Mouse (Mus musculus): ENCODE data around the gene Fam83g. TPM values are rescaled to one million over a fixed set of nuclear protein-coding genes. Genes with fewer than 3 reads are reported as not detected.
"Not testable (repeated sequence)": the region's sequence is repeated elsewhere in the genome, so short reads cannot be mapped to it uniquely, and the experiment has no call there.

The Fam83g gene
- polyA plus RNA-seq, 1 experiment: not detected

- no peak overlapping the region for H3ac ChIP-seq (ENCODE audit: control insufficient read depth, insufficient read length)
- no peak for TF ChIP-seq CEBPB (IDR thresholded peaks at IDR 0.05; ENCODE audit: insufficient read depth, poor library complexity, severe bottlenecking)
- no peak for TF ChIP-seq POLR2A (IDR thresholded peaks at IDR 0.05; ENCODE audit: insufficient read length, low read depth)
- TF ChIP-seq SRF (IDR thresholded peaks at IDR 0.05; ENCODE audit: control insufficient read depth, insufficient read length, low read depth): no peak
- TF ChIP-seq MYOD1 (IDR thresholded peaks at IDR 0.05; ENCODE audit: control insufficient read depth in 1 of 3, insufficient read length in 2 of 3, low read depth in 2 of 3): no peak
- TF ChIP-seq USF1 (IDR thresholded peaks at IDR 0.05; ENCODE audit: low read depth): no peak
- no peak for TF ChIP-seq MYOG (IDR thresholded peaks at IDR 0.05; ENCODE audit: control insufficient read depth in 1 of 3, insufficient read depth in 1 of 3, insufficient read length in 2 of 3, low read depth in 2 of 3)
- no peak for TF ChIP-seq MAX (IDR thresholded peaks at IDR 0.05; ENCODE audit: low read depth)
- no peak for TF ChIP-seq TCF3 (IDR thresholded peaks at IDR 0.05; ENCODE audit: insufficient read length, low read depth)
- TF ChIP-seq REST (IDR thresholded peaks at IDR 0.05; ENCODE audit: insufficient read depth, insufficient read length): no peak
- no peak for TF ChIP-seq E2F4 (IDR thresholded peaks at IDR 0.05; ENCODE audit: insufficient read depth)
- H3K4me3 ChIP-seq: no peak overlapping the region
- H3K27me3 ChIP-seq (ENCODE audit: control insufficient read depth, insufficient read depth, insufficient read length): no peaks in the 10 kb centered on the region
- no peak overlapping the region for H3K4me2 ChIP-seq (ENCODE audit: low read depth)
- H3K79me2 ChIP-seq (ENCODE audit: control insufficient read depth, insufficient read depth): no peaks in the 10 kb centered on the region
- H3K36me3 ChIP-seq (ENCODE audit: control insufficient read depth, insufficient read depth): no peaks in the 10 kb centered on the region
Observed at GRCm38 (mm10) chr11:61638764-61639536, 44.9 kb upstream of the Fam83g start.

- Histone ChIP-seq H3K36me3 (ENCODE audit: control insufficient read depth, insufficient read depth) (no peaks in the 10 kb centered on the region), H3K4me2 (ENCODE audit: low read depth) (no peak overlapping the region), H3ac (ENCODE audit: control insufficient read depth, insufficient read length) (no peak overlapping the region), H3K4me3 (no peak overlapping the region), H3K79me2 (ENCODE audit: control insufficient read depth, insufficient read depth) (no peaks in the 10 kb centered on the region), H3K27me3 (ENCODE audit: control insufficient read depth, insufficient read depth, insufficient read length) (no peaks in the 10 kb centered on the region)
- TF ChIP-seq MAX (IDR thresholded peaks at IDR 0.05; ENCODE audit: low read depth): no peak
- TF ChIP-seq POLR2AphosphoS2 (IDR thresholded peaks at IDR 0.05; ENCODE audit: insufficient read length, low read depth): no peak
- TF ChIP-seq SRF (IDR thresholded peaks at IDR 0.05; ENCODE audit: control insufficient read depth, insufficient read length, low read depth): no peak
- TF ChIP-seq POLR2A (IDR thresholded peaks at IDR 0.05; ENCODE audit: insufficient read length, low read depth): no peak
- no peak for TF ChIP-seq E2F4 (IDR thresholded peaks at IDR 0.05; ENCODE audit: insufficient read depth)
Observed at GRCm38 (mm10) chr11:61639601-61640177, 44.2 kb upstream of the Fam83g start.

- H3K4me3 ChIP-seq; H3K27me3 ChIP-seq (ENCODE audit: control insufficient read depth, insufficient read depth, insufficient read length); H3K36me3 ChIP-seq (ENCODE audit: control insufficient read depth, insufficient read depth); H3ac ChIP-seq (ENCODE audit: control insufficient read depth, insufficient read length); H3K4me2 ChIP-seq (ENCODE audit: low read depth); H3K79me2 ChIP-seq (ENCODE audit: control insufficient read depth, insufficient read depth): not testable (repeated sequence)
Observed at GRCm38 (mm10) chr11:61640585-61640984, 43.3 kb upstream of the Fam83g start.

- H3K36me3 ChIP-seq (ENCODE audit: control insufficient read depth, insufficient read depth): no peaks in the 10 kb centered on the region
- H3K27me3 ChIP-seq (ENCODE audit: control insufficient read depth, insufficient read depth, insufficient read length): no peaks in the 10 kb centered on the region
- TF ChIP-seq POLR2A (IDR thresholded peaks at IDR 0.05; ENCODE audit: insufficient read length, low read depth): no peak
- TF ChIP-seq CEBPB (IDR thresholded peaks at IDR 0.05; ENCODE audit: insufficient read depth, poor library complexity, severe bottlenecking): no peak
- TF ChIP-seq MYOG (IDR thresholded peaks at IDR 0.05; ENCODE audit: control insufficient read depth in 1 of 3, insufficient read depth in 1 of 3, insufficient read length in 2 of 3, low read depth in 2 of 3): no peak
- TF ChIP-seq REST (IDR thresholded peaks at IDR 0.05; ENCODE audit: insufficient read depth, insufficient read length): no peak
- TF ChIP-seq USF1 (IDR thresholded peaks at IDR 0.05; ENCODE audit: low read depth): no peak
- TF ChIP-seq POLR2AphosphoS2 (IDR thresholded peaks at IDR 0.05; ENCODE audit: insufficient read length, low read depth): no peak
- no peak for TF ChIP-seq MAX (IDR thresholded peaks at IDR 0.05; ENCODE audit: low read depth)
- TF ChIP-seq MYOD1 (IDR thresholded peaks at IDR 0.05; ENCODE audit: control insufficient read depth in 1 of 3, insufficient read length in 2 of 3, low read depth in 2 of 3): no peak
- TF ChIP-seq TCF3 (IDR thresholded peaks at IDR 0.05; ENCODE audit: insufficient read length, low read depth): no peak
- TF ChIP-seq E2F4 (IDR thresholded peaks at IDR 0.05; ENCODE audit: insufficient read depth): no peak
- TF ChIP-seq TCF12 (IDR thresholded peaks at IDR 0.05; ENCODE audit: insufficient read depth, poor library complexity, severe bottlenecking): no peak
- TF ChIP-seq SRF (IDR thresholded peaks at IDR 0.05; ENCODE audit: control insufficient read depth, insufficient read length, low read depth): no peak
- H3ac ChIP-seq (ENCODE audit: control insufficient read depth, insufficient read length): no peak overlapping the region
- H3K4me3 ChIP-seq: no peak overlapping the region
- no peak overlapping the region for H3K4me2 ChIP-seq (ENCODE audit: low read depth)
- H3K79me2 ChIP-seq (ENCODE audit: control insufficient read depth, insufficient read depth): no peaks in the 10 kb centered on the region
Observed at GRCm38 (mm10) chr11:61642106-61642505, 41.8 kb upstream of the Fam83g start.

GRCm38 (mm10) chr11:61643184-61643961 lies 40.5 kb upstream of the Fam83g start:
- no peak overlapping the region for H3ac ChIP-seq (ENCODE audit: control insufficient read depth, insufficient read length)
- no peak overlapping the region for H3K4me2 ChIP-seq (ENCODE audit: low read depth)
- H3K79me2 ChIP-seq (ENCODE audit: control insufficient read depth, insufficient read depth): no peaks in the 10 kb centered on the region
- H3K36me3 ChIP-seq (ENCODE audit: control insufficient read depth, insufficient read depth): no peaks in the 10 kb centered on the region
- no peak overlapping the region for H3K4me3 ChIP-seq
- TF ChIP-seq TCF3 (IDR thresholded peaks at IDR 0.05; ENCODE audit: insufficient read length, low read depth) (no peak), REST (IDR thresholded peaks at IDR 0.05; ENCODE audit: insufficient read depth, insufficient read length) (no peak)
- no peaks in the 10 kb centered on the region for H3K27me3 ChIP-seq (ENCODE audit: control insufficient read depth, insufficient read depth, insufficient read length)

Data from myocyte (in vitro differentiated cells).